Mouse (Mus musculus): ENCODE data around the gene Tom1l2.

The Tom1l2 gene

DNA sequence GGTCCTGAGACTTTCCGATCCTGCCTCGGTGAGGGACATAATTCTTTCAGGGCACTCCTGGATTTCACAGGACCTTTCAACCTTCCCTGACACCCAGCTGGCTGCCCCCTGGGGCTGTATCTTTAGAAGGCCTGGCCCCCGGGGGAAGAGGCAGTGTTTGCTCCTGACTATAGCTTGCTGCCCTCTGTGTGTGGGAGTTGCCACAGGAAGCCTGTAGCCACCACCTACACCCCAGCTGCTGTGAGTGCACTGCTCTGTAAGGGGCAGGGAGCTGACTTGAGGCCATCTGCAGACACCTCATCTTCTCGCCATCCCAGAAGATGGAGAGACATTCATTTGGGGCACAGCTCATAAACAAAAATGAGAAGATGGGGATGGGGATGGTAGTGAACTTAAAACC lies 120.8 kb downstream of the Tom1l2 start:
- DNase-seq (ENCODE audit: low read depth, low spot score) = no peak

DNA sequence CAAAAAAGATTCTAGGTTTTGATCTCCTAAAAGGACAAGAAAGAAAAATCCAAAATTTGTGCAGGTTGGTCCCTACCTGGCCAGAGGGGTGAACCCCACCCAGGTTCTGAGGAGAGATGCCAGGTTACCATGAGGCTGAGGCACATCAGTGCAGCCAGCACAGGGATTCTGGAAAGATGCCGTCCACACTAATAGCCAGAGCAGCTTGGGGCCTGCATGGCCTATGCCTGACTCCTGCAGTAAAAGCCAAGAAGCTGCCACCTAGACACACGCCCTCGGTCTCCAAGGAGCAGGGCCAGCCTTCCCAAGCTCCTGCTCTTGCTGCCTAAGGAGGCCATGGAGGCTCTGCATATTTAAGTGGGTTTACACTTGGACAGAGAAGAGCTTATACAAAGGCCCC lies 121.4 kb downstream of the Tom1l2 start:
- no peak for DNase-seq (ENCODE audit: low read depth, low spot score)

GRCm38 (mm10) chr11:60230512-60230911 lies 122.2 kb downstream of the Tom1l2 start:
- DNase-seq (ENCODE audit: low read depth, low spot score) = no peak

DNA sequence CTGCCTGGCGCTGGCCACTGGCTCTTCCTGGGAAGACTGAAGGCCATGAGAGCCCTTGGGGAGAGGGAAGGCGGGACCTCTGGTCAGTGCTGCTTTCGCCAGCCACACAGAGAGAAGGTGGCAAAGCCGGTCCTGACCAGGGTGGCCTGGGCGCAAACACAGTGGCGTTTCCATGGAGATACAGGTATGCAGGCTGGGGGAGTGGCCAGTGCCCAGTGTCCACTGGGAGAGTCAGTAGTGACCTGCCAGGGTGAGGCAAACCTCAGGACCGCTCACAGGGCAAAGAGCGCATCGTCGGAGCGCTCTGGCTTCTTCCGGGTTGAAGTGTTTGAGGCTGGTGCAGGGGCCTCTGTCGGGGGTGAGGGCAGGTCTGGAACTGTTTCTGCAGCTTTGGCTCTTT lies 122.9 kb downstream of the Tom1l2 start:
- DNase-seq (ENCODE audit: low read depth, low spot score) = no peak

DNA sequence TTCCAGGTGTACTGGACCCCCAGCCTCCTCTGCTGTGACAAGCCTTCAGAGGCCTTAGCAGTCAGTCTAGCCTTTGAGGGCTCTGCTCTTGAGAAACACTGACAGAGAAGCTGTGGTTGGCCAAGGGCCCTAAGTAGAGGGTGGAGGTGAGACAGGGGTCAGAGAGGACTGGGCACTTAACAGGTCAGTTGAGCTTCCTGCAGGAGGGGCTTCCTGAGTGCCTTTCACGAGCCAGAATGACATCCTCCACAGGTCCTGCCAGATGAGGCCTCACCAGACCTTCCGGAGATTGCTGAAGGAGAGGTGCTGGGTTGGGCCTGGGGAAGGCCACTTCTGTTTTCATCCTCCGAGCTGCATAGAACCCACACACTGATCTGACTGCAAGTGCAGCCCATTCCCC lies 124.2 kb downstream of the Tom1l2 start:
- no peak for DNase-seq (ENCODE audit: low read depth, low spot score)

DNA sequence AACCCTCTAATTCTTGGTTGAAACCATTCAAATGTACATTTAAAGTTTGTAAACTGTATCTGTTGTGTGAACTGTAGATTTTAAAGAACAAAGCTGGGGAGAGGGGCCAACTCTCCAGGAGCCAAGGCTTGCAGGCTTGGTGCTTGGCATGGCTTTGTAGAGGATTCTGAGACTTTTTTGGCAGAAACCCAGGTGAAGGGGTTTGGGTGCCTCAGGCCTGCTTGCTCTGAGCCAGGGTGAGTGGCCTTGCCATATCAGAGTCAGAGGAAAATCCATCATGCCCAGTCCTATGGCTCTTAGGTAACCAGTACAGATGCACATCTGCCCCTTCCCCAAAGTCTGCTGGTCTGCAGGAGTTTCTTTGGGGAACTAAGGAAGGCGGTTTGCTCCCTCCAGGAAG lies 126.8 kb downstream of the Tom1l2 start:
- DNase-seq (ENCODE audit: low read depth, low spot score) = no peak

DNA sequence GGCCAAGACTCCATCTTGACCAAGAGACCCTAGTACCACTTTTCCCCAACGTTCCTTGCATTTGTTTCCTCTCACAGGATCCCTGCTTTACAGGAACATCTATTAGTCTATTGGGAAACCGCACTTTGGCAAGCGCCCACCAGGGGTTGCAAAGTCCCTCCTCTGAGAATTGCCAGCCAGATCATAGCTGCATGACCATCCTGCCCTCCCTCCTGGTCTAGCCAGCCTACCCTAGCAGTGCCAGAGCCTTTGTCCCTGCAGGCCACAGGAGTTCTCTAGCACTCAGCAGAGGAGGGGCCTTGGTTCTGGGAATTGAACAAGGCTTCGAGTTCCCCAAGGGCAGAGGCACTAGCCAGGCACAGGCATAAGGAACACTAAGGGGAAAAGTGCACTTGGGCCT lies 128.0 kb downstream of the Tom1l2 start:
- DNase-seq (ENCODE audit: low read depth, low spot score) = no peak

DNA sequence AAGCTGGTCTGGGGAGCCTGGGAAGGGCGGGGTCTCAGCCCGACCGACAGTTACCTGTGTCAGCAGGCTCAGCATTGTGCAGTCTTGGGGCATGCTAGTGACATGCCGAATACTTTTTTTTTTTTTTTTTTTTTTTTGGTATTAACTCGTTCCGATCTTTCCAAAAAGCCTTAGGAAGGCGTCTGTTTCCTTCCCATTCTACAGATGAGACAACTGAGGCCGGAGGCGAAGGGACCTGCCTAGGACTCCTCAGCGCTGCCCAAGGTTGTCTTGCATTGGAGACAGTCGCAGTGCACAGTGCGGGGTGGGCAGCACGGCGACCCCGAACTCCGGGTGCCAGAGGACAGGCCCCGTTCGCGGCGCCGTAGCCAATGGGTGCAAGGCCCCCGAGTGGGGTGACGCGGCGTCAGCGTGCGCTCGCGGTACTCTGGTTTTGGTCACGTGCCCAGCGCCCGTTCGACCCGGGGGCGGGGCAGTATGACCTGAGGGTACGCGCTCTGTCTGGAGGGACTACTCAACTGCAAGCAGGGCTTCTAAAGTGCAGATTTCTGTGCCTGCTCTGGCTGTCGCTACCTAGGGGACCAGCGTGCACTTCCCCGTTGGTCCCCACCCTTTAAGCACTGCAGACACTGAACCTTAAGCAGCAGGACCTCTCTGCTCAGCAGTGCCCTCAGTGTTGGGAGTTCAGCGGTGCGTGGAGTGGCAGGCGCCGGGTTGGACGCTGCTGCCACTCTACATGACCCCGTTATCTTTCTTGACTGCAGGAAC lies 130.1 kb downstream of the Tom1l2 start, which contains the start of gene Srebf1:
Srebf1 (minus strand) TSS at position 113 of the 768 bp plus-strand sequence.
- peak; percentile 78 for DNase-seq (ENCODE audit: low read depth, low spot score)

DNA sequence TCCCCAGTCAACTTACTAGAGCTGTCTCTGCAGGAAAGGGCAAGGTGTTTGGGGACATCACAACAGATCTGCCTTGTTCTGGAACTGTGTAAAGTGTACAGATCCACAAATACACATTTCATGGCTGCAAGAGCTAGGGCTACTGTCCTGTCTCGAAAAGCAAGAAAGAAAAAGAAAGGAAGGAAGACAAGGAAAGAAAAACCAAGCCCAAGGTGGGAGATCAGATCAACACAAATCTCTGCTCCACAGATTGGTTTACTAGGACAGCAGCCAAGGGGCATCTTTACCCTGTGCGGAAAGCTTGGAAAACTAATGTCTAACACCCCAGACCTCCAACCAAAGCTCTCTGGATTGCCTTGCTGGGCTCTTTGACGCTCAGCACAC lies 130.6 kb downstream of the Tom1l2 start:
- no peak for DNase-seq (ENCODE audit: low read depth, low spot score)

- no peak for DNase-seq (ENCODE audit: low read depth, low spot score)
Measured at GRCm38 (mm10) chr11:60221425-60221824, 131.3 kb downstream of the Tom1l2 start.

GRCm38 (mm10) chr11:60220291-60220804 lies 132.4 kb downstream of the Tom1l2 start:
- peak; percentile 86 for DNase-seq (ENCODE audit: low read depth, low spot score)

DNA sequence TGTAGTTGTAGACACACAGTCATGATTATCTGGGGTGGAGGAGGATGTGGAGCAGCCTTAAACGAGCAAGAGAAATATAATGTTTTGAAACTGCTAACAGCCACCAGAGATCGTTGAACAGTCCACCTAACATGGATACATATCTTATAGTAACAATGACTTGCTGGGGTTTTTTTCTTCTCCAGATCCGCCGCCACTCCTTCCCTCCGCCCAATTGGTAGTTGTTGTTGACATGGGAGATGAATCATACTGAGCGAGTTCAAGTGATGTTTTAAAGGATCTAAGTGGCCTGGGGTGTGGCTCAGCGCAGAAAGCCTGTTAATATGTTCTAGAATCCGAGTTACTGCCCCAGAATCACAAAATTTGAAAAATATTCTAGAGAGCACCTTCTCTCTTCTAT lies 133.1 kb downstream of the Tom1l2 start:
- DNase-seq (ENCODE audit: low read depth, low spot score) = no peak

DNA sequence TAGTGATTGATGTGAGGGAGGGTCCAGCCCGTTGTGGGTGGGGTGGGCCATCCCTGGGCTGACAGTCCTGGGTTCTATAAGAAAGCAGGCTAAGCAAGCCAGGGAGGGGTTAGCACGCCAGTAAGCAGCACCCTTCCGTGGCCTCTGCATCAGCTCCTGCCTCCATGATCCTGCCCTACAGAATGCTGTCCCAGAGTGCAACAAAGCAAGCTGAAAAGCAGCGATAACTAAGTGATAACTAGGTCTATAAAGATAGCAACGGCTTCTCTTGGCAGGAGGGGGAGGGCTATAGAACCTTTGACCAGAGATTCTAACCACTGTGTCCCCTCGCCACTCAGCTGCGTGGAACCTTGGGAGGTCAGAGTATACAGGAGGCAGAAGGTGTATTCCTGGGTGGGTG lies 135.2 kb downstream of the Tom1l2 start:
- DNase-seq (ENCODE audit: low read depth, low spot score) = no peak

- DNase-seq (ENCODE audit: low read depth, low spot score) = no peak
Measured at GRCm38 (mm10) chr11:60216671-60217070, 136.0 kb downstream of the Tom1l2 start.

DNA sequence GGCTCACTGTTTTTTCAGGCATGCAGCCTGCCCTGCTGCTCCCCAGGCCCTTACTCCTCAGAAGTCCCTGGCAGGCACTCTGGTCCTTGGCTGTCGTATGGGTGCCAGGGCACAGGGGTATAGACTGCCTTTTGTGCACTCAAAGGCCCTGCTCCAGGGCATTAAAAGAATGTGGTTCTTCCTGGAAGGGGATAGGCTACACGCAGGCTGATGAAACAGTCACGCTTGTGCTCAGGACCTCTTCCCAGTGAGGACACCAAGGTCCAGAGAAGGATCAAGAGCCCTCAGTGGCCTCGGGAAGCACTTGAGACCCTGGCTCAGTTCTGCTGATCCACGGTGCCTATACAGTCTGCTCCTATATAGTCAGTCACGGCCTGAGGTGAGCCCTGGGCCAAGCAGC lies 139.4 kb downstream of the Tom1l2 start:
- no peak for DNase-seq (ENCODE audit: low read depth, low spot score)

GRCm38 (mm10) chr11:60211761-60212160 lies 140.9 kb downstream of the Tom1l2 start:
- DNase-seq (ENCODE audit: low read depth, low spot score) = no peak

GRCm38 (mm10) chr11:60211152-60211551 lies 141.6 kb downstream of the Tom1l2 start:
- no peak for DNase-seq (ENCODE audit: low read depth, low spot score)

- peak; percentile 85 for DNase-seq (ENCODE audit: low read depth, low spot score)
Measured at GRCm38 (mm10) chr11:60210305-60210724, 142.4 kb downstream of the Tom1l2 start.

DNA sequence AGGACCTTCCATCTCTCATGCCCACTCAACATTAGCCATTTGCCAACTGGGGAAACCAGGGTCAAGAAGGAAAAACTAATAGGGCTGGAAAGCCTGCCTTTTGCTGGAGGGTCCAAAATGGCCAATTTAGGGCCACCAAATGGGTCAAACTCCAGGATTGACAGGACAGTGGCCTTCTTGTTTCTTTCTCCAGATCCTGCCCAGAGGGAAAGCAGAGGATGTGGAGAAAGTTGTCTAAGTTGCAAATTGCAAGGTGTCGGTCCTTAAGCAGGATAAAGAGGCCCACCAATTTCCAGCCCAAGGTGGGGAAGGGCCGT lies 142.8 kb downstream of the Tom1l2 start:
- DNase-seq (ENCODE audit: low read depth, low spot score) = no peak

DNA sequence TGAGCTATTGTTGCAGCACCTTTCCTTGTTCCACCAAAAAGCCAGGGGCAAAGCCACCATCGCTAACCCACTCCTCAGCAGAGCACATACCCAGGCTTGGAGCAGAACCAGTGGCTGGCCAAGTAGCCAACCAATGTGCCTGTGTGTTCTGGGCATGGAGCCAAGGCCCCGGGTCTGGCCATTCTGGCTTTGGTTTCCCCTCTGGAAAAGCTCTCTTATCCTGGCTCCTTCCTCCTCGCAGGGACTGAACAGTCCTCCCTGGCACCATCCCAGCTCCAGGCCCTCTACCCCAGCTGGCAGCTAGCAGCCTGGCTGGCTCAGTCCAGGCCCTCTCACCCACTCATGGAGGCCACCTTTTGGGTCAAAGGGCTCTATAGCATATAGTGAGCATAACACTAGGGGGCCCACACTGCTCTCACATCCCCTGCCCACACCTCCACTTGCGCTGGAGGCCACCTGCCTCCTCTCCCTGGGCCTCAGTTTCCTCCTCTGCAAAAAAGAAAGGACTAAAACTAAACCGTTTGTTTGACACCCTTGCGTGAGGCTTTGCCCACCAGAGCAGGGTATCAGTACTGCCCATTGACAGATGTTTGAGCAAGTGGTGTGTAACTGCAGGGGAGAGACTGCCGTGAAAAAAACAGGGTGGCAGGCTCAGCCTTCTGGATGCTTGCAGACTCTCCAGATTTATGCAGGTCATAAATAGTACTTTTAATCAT lies 143.3 kb downstream of the Tom1l2 start:
- DNase-seq (ENCODE audit: low read depth, low spot score) = peak; percentile 79

- DNase-seq (ENCODE audit: low read depth, low spot score) = no peak
Measured at GRCm38 (mm10) chr11:60208712-60209111, 144.0 kb downstream of the Tom1l2 start.

- no peak for DNase-seq (ENCODE audit: low read depth, low spot score)
Measured at GRCm38 (mm10) chr11:60208201-60208600, 144.5 kb downstream of the Tom1l2 start.

DNA sequence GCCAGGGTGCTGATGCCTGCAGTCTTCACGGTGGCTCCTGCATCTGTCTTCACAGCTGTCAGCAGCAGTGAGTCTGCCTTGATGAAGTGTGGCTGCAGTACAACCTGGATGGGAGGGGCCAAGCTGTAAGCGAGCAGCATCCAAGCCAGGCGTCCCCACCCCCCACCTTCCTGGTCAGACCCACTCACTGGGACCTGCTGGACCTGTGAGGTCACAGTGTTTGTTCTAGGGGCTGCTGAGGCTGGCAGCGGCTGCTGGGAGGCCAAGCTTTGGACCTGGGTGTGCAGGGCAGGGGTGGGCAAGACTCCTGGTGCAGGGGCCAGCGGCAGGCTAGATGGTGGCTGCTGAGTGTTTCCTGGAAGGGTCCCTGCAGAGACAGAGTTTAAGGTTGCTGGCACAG lies 146.5 kb downstream of the Tom1l2 start:
- DNase-seq (ENCODE audit: low read depth, low spot score) = no peak
